17 mouse cellular contexts compared by ENCODE assay signal in genomic region chr3:78059826-78060591, GRCm38 (mm10).
DNase-seq lines count a peak whose midpoint lies in the region; ATAC-seq and TF ChIP-seq lines count a peak whose summit lies in the region.
"Had no signal": no experiment of that assay in that cellular context is flagged by ENCODE, and none has a peak within 500 bp of the region (broad histone marks: within the 10 kb centered on the region; RNA-seq: fewer than 3 reads in every experiment).

No protein-coding gene starts in this region.

- H3K27ac ChIP-seq in intestine, postnatal 0 days (ENCODE audit: low read depth, low read length): no peak overlapping the region
- H3K27ac ChIP-seq in hindbrain, embryonic 10.5 days: no peak overlapping the region
- H3K27ac ChIP-seq: limb, embryonic 13.5 days; stomach, embryonic 15.5 days had no signal

- no peak for TF ChIP-seq CTCF in brain, embryonic 14.5 days (IDR thresholded peaks at IDR 0.05; ENCODE audit: borderline replicate concordance, extremely low read depth, insufficient read depth, insufficient read length)
- TF ChIP-seq CTCF in intestine, postnatal 0 days (IDR thresholded peaks at IDR 0.05; ENCODE audit: low read depth): no peak

- no peak for ATAC-seq in intestine, postnatal 0 days

- no peak for TF ChIP-seq POLR2A in brain, embryonic 14.5 days (IDR thresholded peaks at IDR 0.05; ENCODE audit: borderline replicate concordance, extremely low read depth, insufficient read depth, insufficient read length, poor library complexity, severe bottlenecking)

- H3K36me3 ChIP-seq in intestine, postnatal 0 days (ENCODE audit: control insufficient read depth, insufficient read depth): no peaks in the 10 kb centered on the region
- no peaks in the 10 kb centered on the region for H3K36me3 ChIP-seq in hindbrain, embryonic 10.5 days
- H3K36me3 ChIP-seq: limb, embryonic 13.5 days; stomach, embryonic 15.5 days had no signal

- 79% methylated on average over 6 of the region's 6 CpGs for WGBS in intestine, postnatal 0 days
- 81% methylated on average over 6 of the region's 6 CpGs for WGBS in hindbrain, embryonic 10.5 days

- no peak overlapping the region for H3K4me2 ChIP-seq in intestine, postnatal 0 days (replicated peaks; ENCODE audit: low read depth)
- H3K4me2 ChIP-seq: heart, embryonic 11.5 days; limb, embryonic 13.5 days; midbrain, embryonic 11.5 days; stomach, embryonic 15.5 days had no signal

- no peaks in the 10 kb centered on the region for H3K9me3 ChIP-seq in intestine, postnatal 0 days (ENCODE audit: control insufficient read depth)
- no peaks in the 10 kb centered on the region for H3K9me3 ChIP-seq in hindbrain, embryonic 10.5 days
- H3K9me3 ChIP-seq: limb, embryonic 13.5 days; stomach, embryonic 15.5 days had no signal

- H3K4me1 ChIP-seq in intestine, postnatal 0 days (replicated peaks; ENCODE audit: control insufficient read depth, insufficient read depth, low read length): no peaks in the 10 kb centered on the region
- H3K4me1 ChIP-seq in hindbrain, embryonic 10.5 days (replicated peaks): peaks cover 5% of the 10 kb centered on the region
- H3K4me1 ChIP-seq: limb, embryonic 13.5 days; stomach, embryonic 15.5 days had no signal

- no peak overlapping the region for H3K9ac ChIP-seq in intestine, postnatal 0 days (ENCODE audit: low read depth, low read length)
- H3K9ac ChIP-seq: limb, embryonic 13.5 days; stomach, embryonic 15.5 days had no signal

- no peak overlapping the region for H3K4me3 ChIP-seq in intestine, postnatal 0 days (ENCODE audit: low read depth, low read length)
- H3K4me3 ChIP-seq in hindbrain, embryonic 10.5 days: no peak overlapping the region
- H3K4me3 ChIP-seq: limb, embryonic 13.5 days; stomach, embryonic 15.5 days had no signal

- peak; percentile 3 for DNase-seq in layer of hippocampus, adult 11-12 months (ENCODE audit: low spot score)
- DNase-seq in layer of hippocampus, postnatal 10 days (ENCODE audit: low spot score in 2 of 2): no peak
- DNase-seq in brain, adult 2 months (ENCODE audit: low read depth, low spot score): peak; percentile 76
- peak; percentile 67 for DNase-seq in brain, embryonic 14.5 days (ENCODE audit: low read depth)
- DNase-seq in cerebellum, postnatal 14 days: peak; percentile 19 to 60
- no peak for DNase-seq in hindbrain, embryonic 10.5 days (ENCODE audit: low spot score)
- DNase-seq: adrenal gland, postnatal 10 days; gastrocnemius, postnatal 36 days; heart, postnatal 4 days; kidney, adult 9 months; lung, postnatal 4 days; thymus, postnatal 14 days had no signal

- H3K27me3 ChIP-seq in intestine, postnatal 0 days (replicated peaks; ENCODE audit: control insufficient read depth, insufficient read depth, low read length): no peaks in the 10 kb centered on the region
- no peaks in the 10 kb centered on the region for H3K27me3 ChIP-seq in hindbrain, embryonic 10.5 days (ENCODE audit: insufficient read depth, poor library complexity, severe bottlenecking)
- H3K27me3 ChIP-seq: limb, embryonic 13.5 days; stomach, embryonic 15.5 days had no signal

Comparison
In these comparisons a context has a peak if more than half of its experiments do, and no peak if none do; other contexts are left out.
1. DNase-seq: peak in layer of hippocampus, adult 11-12 months (single experiment), brain, adult 2 months (single experiment), brain, embryonic 14.5 days (single experiment) and cerebellum, postnatal 14 days (2 of 2); none in layer of hippocampus, postnatal 10 days (0 of 2) and hindbrain, embryonic 10.5 days (single experiment).